Comparison of ENCODE assay signal across 29 mouse cellular contexts in genomic region chr16:33315611-33316010, GRCm38 (mm10).
DNase-seq lines count a peak whose midpoint lies in the region; ATAC-seq and TF ChIP-seq lines count a peak whose summit lies in the region.
"Had no signal": no experiment of that assay in that cellular context is flagged by ENCODE, and none has a peak within 500 bp of the region (broad histone marks: within the 10 kb centered on the region; RNA-seq: fewer than 3 reads in every experiment).

No protein-coding gene starts in this region.

- H3K4me3 ChIP-seq in liver, embryonic 12.5 days: no peak overlapping the region
- H3K4me3 ChIP-seq in liver, postnatal 0 days (ENCODE audit: low read depth, low read length): no peak overlapping the region
- H3K4me3 ChIP-seq: embryonic facial prominence, embryonic 13.5 days; embryonic facial prominence, embryonic 15.5 days; erythroblast, embryonic 14.5 days; forebrain, embryonic 10.5 days; forebrain, embryonic 12.5 days had no signal

- no peak overlapping the region for H3K9ac ChIP-seq in liver, embryonic 12.5 days
- H3K9ac ChIP-seq in liver, postnatal 0 days (replicated peaks): no peak overlapping the region
- H3K9ac ChIP-seq: embryonic facial prominence, embryonic 13.5 days; embryonic facial prominence, embryonic 15.5 days; forebrain, embryonic 12.5 days had no signal

- 52% methylated on average over 4 of the region's 4 CpGs for WGBS in liver, embryonic 12.5 days (ENCODE audit: insufficient replicate concordance)
- WGBS in liver, postnatal 0 days (ENCODE audit: insufficient replicate concordance): 71% methylated on average over 4 of the region's 4 CpGs

- H3K36me3 ChIP-seq in liver, embryonic 12.5 days: no peaks in the 10 kb centered on the region
- H3K36me3 ChIP-seq in liver, postnatal 0 days (replicated peaks; ENCODE audit: insufficient read depth, low read length): no peaks in the 10 kb centered on the region
- H3K36me3 ChIP-seq: embryonic facial prominence, embryonic 13.5 days; embryonic facial prominence, embryonic 15.5 days; forebrain, embryonic 10.5 days; forebrain, embryonic 12.5 days; G1E had no signal

- no peak overlapping the region for H3K4me2 ChIP-seq in liver, embryonic 12.5 days
- no peak overlapping the region for H3K4me2 ChIP-seq in liver, postnatal 0 days (ENCODE audit: low read depth, low read length)
- H3K4me2 ChIP-seq: embryonic facial prominence, embryonic 13.5 days; embryonic facial prominence, embryonic 15.5 days; forebrain, embryonic 12.5 days had no signal

- no peak overlapping the region for H3K27ac ChIP-seq in liver, embryonic 12.5 days
- no peak overlapping the region for H3K27ac ChIP-seq in liver, postnatal 0 days (ENCODE audit: low read depth)
- H3K27ac ChIP-seq: embryonic facial prominence, embryonic 13.5 days; embryonic facial prominence, embryonic 15.5 days; forebrain, embryonic 10.5 days; forebrain, embryonic 12.5 days had no signal

- ATAC-seq in liver, embryonic 12.5 days: peak; percentile 59; the same call in 1 of the 2 replicates
- peak; percentile 34; the same call in 1 of the 2 replicates for ATAC-seq in liver, postnatal 0 days
- peak; percentile 79 for ATAC-seq in megakaryocyte-erythroid progenitor cell, adult 5-6 weeks (replicated peaks; ENCODE audit: low FRiP score, low TSS enrichment, poor library complexity, severe bottlenecking)
- ATAC-seq: CD4-positive, CD25-positive, alpha-beta regulatory T cell, adult 4 months; forebrain, embryonic 14.5 days; forebrain, embryonic 16.5 days; Patski had no signal

- peaks cover 9% of the 10 kb centered on the region; the same call in 1 of the 2 replicates for H3K4me1 ChIP-seq in liver, embryonic 12.5 days
- no peaks in the 10 kb centered on the region for H3K4me1 ChIP-seq in liver, postnatal 0 days (ENCODE audit: insufficient read depth)
- H3K4me1 ChIP-seq: embryonic facial prominence, embryonic 13.5 days; embryonic facial prominence, embryonic 15.5 days had no signal

- H3K27me3 ChIP-seq in liver, embryonic 12.5 days (replicated peaks): no peaks in the 10 kb centered on the region
- no peaks in the 10 kb centered on the region for H3K27me3 ChIP-seq in liver, postnatal 0 days (ENCODE audit: insufficient read depth, low read length)
- H3K27me3 ChIP-seq: CH12.LX; embryonic facial prominence, embryonic 13.5 days; embryonic facial prominence, embryonic 15.5 days; forebrain, embryonic 12.5 days; Patski had no signal

- no peak for TF ChIP-seq EP300 in liver, postnatal 0 days (IDR thresholded peaks at IDR 0.05; ENCODE audit: low read depth)

- no peaks in the 10 kb centered on the region for H3K9me3 ChIP-seq in liver, embryonic 12.5 days (replicated peaks)
- H3K9me3 ChIP-seq in liver, postnatal 0 days (ENCODE audit: low read length): no peaks in the 10 kb centered on the region
- H3K9me3 ChIP-seq: embryonic facial prominence, embryonic 13.5 days; embryonic facial prominence, embryonic 15.5 days; forebrain, embryonic 10.5 days; G1E had no signal

- no peak for DNase-seq in liver
- DNase-seq in c-Kit-positive CD71-positive TER-119-positive erythroid progenitor cells, embryonic 14.5 days (ENCODE audit: low spot score): peak; percentile 5
- DNase-seq in liver, postnatal 0 days: no peak
- no peak for DNase-seq in T-cell, adult 2 months (ENCODE audit: low spot score)
- DNase-seq in right cerebral cortex, postnatal 36 days (ENCODE audit: low spot score in 2 of 2): no peak
- DNase-seq: adrenal gland, adult 2 months; adrenal gland, postnatal 10 days; adrenal gland, postnatal 25 days; B cell, adult 2 months; cerebellum, adult 11 months; cerebellum, adult 18-20 months; cerebellum, adult 8-10 months; cerebellum, adult 9-11 months; cerebellum, postnatal 14 days; cerebellum, postnatal 36 days; embryo, embryonic 11 days had no signal

- TF ChIP-seq CTCF in liver, postnatal 0 days (IDR thresholded peaks at IDR 0.05; ENCODE audit: low read depth): no peak
